Mouse (Mus musculus): ENCODE data around the gene Xylt1.

Gene Xylt1

DNA sequence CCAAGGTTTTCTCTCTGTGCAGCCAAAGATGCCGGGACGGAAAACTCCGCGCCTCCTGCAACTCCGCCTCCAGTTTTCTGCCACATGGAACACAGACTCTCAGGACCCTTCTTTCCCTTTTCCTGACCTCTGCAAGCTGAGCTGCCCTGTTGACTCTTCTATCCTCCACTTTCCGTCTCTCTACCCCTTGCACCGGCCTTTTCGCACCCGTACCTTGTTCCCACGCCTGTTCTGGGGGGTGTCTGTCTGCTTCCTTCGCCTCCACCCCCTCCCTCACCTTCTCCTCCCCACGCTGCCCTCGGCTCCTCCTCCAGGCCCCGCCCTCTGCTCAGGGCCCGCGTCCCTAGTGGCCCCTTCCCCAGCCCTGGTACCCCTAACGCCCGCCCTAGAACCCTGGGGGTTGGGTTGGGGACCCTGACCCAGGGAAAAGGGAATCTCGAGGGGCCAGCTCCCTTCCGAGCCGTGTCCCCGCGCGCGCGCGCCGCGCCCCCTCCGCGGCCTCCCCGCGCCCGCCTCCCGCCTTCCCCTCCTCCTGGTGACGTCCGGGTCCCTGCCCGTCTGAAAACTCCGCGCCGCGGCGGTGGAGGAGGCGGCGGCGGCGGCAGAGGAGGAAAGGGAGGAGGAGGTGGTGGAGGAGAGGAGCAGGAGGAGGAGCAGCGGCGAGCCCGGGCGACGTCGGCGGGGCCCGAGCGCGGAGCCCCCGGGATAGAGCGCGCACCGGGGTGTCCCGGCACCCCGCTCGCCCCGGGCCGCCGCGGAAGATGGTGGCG is at the start of gene Xylt1:
Xylt1 (plus strand) TSS at position 562 of the 770 bp plus-strand sequence.
- peak; percentile 89 for DNase-seq

DNA sequence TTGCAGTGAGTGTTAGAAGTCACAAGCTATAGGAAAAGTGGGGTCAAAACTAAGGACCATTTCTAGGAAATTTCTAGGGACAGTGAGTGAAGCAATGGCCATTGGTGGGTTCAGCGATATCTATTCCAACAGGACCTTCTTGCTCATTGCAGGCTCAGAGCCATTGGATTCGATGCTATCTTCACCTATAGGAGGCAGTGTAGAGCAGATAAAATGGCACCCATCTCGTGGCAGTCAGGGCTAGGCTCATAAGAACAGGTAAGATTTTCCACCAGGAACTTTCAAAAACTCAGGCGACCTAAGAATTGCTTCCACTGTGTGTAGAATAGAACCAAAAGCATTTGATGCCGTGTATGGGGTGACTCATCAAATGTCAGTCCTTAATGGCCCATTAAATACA is 46.8 kb upstream of the Xylt1 start:
- no peak for DNase-seq

DNA sequence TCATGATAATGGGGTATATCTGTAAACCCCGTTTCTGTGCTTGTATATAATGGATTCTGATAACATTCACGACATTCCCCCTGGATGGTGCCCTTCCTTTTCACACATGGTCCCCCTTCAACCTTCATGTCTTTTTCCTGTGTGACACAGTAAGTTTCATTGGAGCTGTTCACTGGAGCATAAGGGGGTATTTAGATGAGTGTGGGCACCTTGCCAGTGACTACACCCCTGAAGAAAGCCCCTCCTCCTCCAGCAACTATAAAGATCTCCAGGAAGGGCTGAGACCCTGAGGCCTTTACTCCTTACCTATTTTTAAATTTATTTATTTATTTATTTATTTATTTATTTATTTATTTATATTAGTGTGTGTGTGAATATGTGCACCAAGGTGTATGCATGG is 24.5 kb upstream of the Xylt1 start:
- DNase-seq: no peak

GRCm38 (mm10) chr7:117357425-117358194 is 23.2 kb upstream of the Xylt1 start:
- no peak for DNase-seq

DNA sequence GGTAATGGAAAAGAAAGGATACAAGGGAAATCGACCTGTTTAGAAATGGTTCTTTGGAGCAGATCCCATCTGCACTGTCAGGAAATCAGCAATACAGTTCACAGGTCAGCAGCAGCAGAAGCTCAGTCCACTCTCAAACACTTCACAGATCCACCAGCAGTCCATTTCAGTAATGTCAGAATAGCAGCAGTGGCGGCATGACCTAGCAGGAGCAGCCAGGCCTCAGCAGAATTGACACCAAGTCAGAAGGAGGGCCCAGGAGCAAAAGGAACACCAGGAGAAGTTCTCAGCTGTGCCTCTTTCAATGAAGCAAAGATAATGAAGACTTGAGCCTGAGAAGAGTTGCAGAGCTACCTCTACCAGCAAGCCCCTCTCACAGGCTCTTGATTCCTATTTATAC is 19.5 kb upstream of the Xylt1 start:
- DNase-seq: no peak

GRCm38 (mm10) chr7:117362493-117362892 is 18.3 kb upstream of the Xylt1 start:
- DNase-seq: peak; percentile 18

GRCm38 (mm10) chr7:117368647-117369289 is 12.0 kb upstream of the Xylt1 start:
- no peak for DNase-seq

- DNase-seq: no peak
Observed at GRCm38 (mm10) chr7:117369290-117369941, 11.4 kb upstream of the Xylt1 start.

GRCm38 (mm10) chr7:117375886-117376309 is 4.9 kb upstream of the Xylt1 start:
- peak; percentile 66 for DNase-seq

DNA sequence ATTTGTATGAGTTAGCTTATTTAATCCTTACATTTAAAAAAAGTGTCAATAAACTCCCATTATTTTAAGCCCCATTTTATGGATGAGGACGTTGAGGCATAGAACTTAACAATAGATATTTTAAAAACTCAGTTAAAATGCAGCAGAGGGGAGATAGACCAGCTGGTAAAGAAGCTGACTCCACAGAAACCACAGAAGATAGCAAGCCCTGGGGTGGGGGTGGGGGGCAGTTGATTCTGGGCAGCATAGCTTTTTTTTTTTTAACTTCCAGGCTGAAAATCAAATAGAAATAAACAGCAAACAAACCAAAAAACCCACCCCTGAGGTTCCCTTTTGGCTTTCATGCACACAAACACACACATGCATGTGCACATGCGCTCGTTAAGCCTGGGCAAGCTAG is 3.6 kb upstream of the Xylt1 start:
- DNase-seq: no peak

DNA sequence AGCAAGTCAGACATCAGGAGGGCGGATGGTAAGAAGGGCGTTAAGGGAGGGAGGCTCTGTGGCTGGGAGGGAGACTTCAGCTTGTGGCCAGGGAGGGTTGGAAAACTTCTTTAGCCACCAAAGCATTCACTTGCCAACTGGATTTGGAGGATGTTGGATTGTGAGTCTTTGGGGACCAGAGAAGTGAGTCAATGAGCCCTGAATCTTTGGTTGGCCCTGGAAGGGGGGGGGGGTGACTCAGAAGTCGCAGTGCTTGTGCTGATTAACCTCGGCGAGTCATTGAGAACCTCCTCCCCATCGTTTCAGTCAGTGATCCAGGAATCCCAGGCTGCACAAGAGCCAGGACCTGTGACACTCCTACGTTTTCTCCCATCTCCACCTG is 752 bp upstream of the Xylt1 start:
- no peak for DNase-seq

GRCm38 (mm10) chr7:117381188-117381981 is 606 bp downstream of the Xylt1 start:
- peak; percentile 59 for DNase-seq

- DNase-seq: no peak
Observed at GRCm38 (mm10) chr7:117382006-117382405, 1.2 kb downstream of the Xylt1 start.

DNA sequence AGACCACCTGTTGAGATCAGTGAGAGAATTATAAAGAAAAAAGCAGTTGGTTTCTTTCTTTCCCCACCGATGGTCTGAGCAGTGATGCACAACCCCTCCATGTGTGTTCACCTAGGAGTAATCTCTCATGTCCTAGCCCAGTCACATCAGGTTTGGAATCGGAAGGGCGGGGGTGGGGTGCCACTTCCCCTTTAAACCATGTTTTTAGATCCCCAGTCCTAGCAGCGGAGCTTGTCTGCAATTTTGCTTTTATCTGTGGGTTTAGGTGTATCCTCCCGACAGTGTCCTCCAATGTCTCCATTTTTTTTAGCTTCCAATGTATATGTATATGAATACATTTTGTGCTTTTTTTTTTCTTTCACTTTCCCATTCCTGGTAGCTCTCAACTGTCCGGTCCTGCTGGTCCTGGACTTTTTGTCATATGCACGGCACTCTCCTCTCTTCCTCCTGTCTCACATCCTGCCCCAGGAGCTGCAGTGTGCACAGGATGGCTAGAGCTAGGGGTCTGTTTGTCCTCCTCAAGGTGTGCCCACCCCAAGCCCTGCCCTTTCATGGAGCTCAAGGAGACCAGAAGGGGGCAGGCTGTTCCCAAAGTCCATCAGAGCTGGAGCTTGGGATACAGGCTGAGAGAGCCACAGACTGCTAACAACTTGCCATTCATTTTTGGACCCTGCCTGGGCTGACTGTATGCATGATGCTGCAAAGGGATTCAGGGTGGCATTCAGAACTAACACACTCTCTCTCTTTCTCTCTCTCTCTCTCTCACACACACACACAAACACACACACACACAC is 2.6 kb downstream of the Xylt1 start:
- DNase-seq: no peak

GRCm38 (mm10) chr7:117386376-117386775 is 5.6 kb downstream of the Xylt1 start:
- DNase-seq: no peak

DNA sequence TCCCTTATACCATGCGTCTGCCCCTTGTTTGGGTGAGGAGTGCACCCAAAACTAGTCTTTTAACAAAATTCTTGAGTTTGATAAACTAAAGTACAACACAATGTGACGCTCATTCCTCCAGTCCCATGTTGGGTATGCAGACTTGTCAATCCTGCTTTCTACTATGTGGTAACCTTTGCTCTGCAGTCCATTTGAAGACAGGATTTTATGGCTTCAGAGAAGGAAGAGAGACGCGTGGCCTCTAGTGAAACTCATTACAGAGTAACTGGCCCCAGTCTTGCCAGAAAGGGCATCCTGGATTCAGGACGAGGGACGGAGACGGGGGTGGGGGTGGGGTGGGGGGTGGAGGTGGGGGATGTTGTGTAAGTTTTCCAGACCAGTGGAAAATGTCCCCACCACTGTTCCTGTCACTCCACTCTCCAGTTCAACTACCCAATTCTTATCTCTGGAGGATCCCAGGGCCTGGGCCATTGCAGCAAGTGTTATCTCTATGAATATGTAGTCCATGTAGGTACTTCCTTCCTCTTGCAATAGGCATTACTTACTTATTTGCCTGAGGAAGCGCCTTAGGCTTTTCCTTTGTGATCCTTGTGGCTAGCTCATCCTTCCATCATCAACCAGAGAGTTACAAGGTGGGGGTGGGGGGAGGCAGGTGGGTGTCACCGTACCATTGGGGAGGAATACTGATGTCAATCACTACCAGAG is 7.7 kb downstream of the Xylt1 start:
- DNase-seq: no peak

GRCm38 (mm10) chr7:117389048-117389447 is 8.3 kb downstream of the Xylt1 start:
- DNase-seq: no peak

DNA sequence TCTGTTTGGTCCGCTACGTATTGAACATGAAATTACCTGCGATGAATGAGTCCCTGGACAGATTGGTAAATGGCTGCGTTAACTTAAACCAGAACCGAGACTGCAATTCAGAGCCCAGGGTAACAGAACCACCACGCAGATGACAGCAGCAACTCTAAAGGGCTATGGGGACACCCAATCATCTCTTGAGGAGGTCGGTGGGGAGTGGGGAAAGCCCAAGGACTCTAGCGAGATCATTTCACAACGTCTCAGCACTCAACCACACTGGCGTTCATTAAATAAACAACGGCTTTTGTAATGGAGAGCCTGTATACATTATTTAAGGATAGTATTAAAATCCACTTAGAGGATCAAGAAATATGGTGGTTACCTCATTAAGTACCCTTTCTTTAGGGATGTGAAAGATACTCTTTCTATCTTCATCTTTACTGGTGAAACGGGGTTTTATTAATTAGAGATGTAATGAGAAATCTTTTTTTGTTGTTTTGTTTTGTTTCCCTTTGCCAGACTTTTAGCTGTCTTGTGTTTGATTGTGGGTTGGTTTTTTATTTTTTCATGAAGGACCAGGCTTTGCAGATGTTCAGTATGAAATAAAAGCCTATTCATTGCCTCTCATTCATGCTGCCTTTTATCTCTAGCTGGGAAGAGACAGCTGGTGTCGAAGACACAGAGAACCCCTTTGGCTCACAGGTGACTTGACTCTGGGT is 12.2 kb downstream of the Xylt1 start:
- DNase-seq: no peak

GRCm38 (mm10) chr7:117393976-117394375 is 13.2 kb downstream of the Xylt1 start:
- peak; percentile 22 for DNase-seq

DNA sequence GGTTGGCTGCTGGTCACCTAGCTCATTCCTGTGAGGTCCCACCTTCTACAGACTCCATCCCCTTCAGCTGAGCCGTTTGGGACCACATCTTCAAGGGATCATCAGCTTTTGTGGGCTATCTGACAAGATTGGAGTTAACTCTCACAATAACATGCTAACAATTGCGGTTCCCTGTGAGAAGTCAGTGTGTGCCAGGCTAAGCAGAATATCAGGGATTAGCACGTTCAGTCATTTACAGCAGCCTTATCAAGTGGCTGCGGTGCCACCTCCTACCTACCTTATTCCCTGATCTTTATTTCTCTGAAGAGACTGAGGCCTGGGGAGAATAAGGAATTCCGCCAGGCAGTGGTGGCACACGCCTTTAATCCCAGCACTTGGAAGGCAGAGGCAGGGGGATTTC is 13.6 kb downstream of the Xylt1 start:
- no peak for DNase-seq
